Mouse (Mus musculus): ENCODE data around the gene Slco1a4.

- TF ChIP-seq POLR2A (IDR thresholded peaks at IDR 0.05; ENCODE audit: low read depth, low read length): no peak
- TF ChIP-seq CTCF (conservative IDR thresholded peaks at IDR 0.05; ENCODE audit: insufficient read depth, insufficient read length, low read depth, low read length): no peak
Observed at GRCm38 (mm10) chr6:141866026-141866425, 10.0 kb upstream of the Slco1a4 start.
